Mouse (Mus musculus) frontal cortex, postnatal 25 days (tissue): Measurements from ENCODE around the gene Serpinb12.
"Not testable (repeated sequence)": the region's sequence is repeated elsewhere in the genome, so short reads cannot be mapped to it uniquely, and the experiment has no call there.

ENCODE experiments used
- DNase-seq, 2 experiments: peaks; one replicate each; pipeline ENCODE4 v3.0.0; 2022; ENCODE audit warnings: low spot score in 2 of 2

Serpinb12 gene

GRCm38 (mm10) chr1:106934265-106934664 lies at the start of gene Serpinb12:
Serpinb12 (plus strand) TSS chr1:106934449.
- DNase-seq, result no peak

GRCm38 (mm10) chr1:106895142-106895541 lies 39.1 kb upstream of the Serpinb12 start:
- DNase-seq, result not testable (repeated sequence)

- no peak for DNase-seq
Observed at GRCm38 (mm10) chr1:106901406-106901805, 32.8 kb upstream of the Serpinb12 start.

- no peak for DNase-seq
Observed at GRCm38 (mm10) chr1:106931954-106932353, 2.3 kb upstream of the Serpinb12 start.

- no peak for DNase-seq
Observed at GRCm38 (mm10) chr1:106933658-106934057, 591 bp upstream of the Serpinb12 start.

GRCm38 (mm10) chr1:106947217-106947616 lies 13.0 kb downstream of the Serpinb12 start:
- no peak for DNase-seq

GRCm38 (mm10) chr1:106959981-106960380 lies 25.7 kb downstream of the Serpinb12 start:
- no peak for DNase-seq

- no peak for DNase-seq
Observed at GRCm38 (mm10) chr1:106961023-106961422, 26.8 kb downstream of the Serpinb12 start.

GRCm38 (mm10) chr1:106980684-106981083 lies 46.4 kb downstream of the Serpinb12 start, which contains the start of gene Serpinb13:
Serpinb13 (plus strand) TSS chr1:106980984.
- DNase-seq, result no peak

- DNase-seq, result no peak
Observed at GRCm38 (mm10) chr1:106983092-106983491, 48.8 kb downstream of the Serpinb12 start.

- no peak for DNase-seq
Observed at GRCm38 (mm10) chr1:106983865-106984264, 49.6 kb downstream of the Serpinb12 start.

GRCm38 (mm10) chr1:107000424-107000823 lies 66.2 kb downstream of the Serpinb12 start:
- DNase-seq, result no peak

GRCm38 (mm10) chr1:107001754-107002153 lies 67.5 kb downstream of the Serpinb12 start:
- DNase-seq, result no peak

GRCm38 (mm10) chr1:107006316-107006715 lies 72.1 kb downstream of the Serpinb12 start:
- DNase-seq, result no peak
